Mouse (Mus musculus) spleen, adult 2 months (tissue): ENCODE measurements at regions not wholly inside any gene's neighbourhood (a gene's known extent, or its start where the extent isn't known, plus 50 kb on each side); places are given as distances from the start of the nearest gene placed in this dataset.
"Not testable (repeated sequence)": the region's sequence is repeated elsewhere in the genome, so short reads cannot be mapped to it uniquely, and the experiment has no call there.

ENCODE experiments used
- DNase-seq, 2 experiments: peaks; one replicate each; pipeline versions ENCODE4 v3.0.0 to v3.0.0-alpha.2; 2012 to 2021; ENCODE audit warnings: low spot score in 2 of 2, low read depth in 1 of 2
- H3K27ac ChIP-seq: fragments of 200-500 bp; 2 replicates; pipeline ENCODE4 v1.5.1; 2012; ENCODE audit warnings: low read length, inconsistent platforms; ENCODE audit not compliant: insufficient read depth
- H3K27me3 ChIP-seq: fragments of 200-500 bp; 2 replicates; pipeline ENCODE4 v1.6.1; 2012; ENCODE audit warnings: mild to moderate bottlenecking, moderate library complexity, low read length, inconsistent platforms; ENCODE audit not compliant: control insufficient read depth, insufficient read depth
- H3K36me3 ChIP-seq: fragments of 200-500 bp; 2 replicates; pipeline ENCODE4 v1.6.1; 2012; ENCODE audit warnings: mild to moderate bottlenecking, low read length, inconsistent platforms; ENCODE audit not compliant: control insufficient read depth, insufficient read depth
- H3K4me1 ChIP-seq: fragments of 200-500 bp; 2 replicates; pipeline ENCODE4 v1.6.1; 2011; ENCODE audit warnings: inconsistent platforms; ENCODE audit not compliant: control insufficient read depth, insufficient read depth, insufficient read length
- H3K4me3 ChIP-seq: fragments of 200-500 bp; 2 replicates; pipeline ENCODE4 v1.5.1; 2011; ENCODE audit warnings: mild to moderate bottlenecking, inconsistent platforms; ENCODE audit not compliant: insufficient read depth, insufficient read length; ENCODE audit errors: extremely low read depth
- CTCF ChIP-seq: fragments of 200-500 bp; IDR thresholded peaks from 2 replicates; pipeline ENCODE4 v1.5.1; 2011; ENCODE audit warnings: mild to moderate bottlenecking, inconsistent platforms; ENCODE audit not compliant: insufficient read depth, insufficient read length, insufficient replicate concordance; ENCODE audit errors: extremely low read depth
- POLR2A ChIP-seq: fragments of 200-500 bp; IDR thresholded peaks from 2 replicates; pipeline ENCODE4 v1.6.1; 2011; ENCODE audit warnings: low read depth, low read length, inconsistent platforms
- WGBS: fragments of 180-500 bp; shearing (Covaris S2); methylation state at CpG from one replicate; pipeline ENCODE4 v1.1.7; 2018; 5-methylcytosine and 5-hydroxymethylcytosine counted together

DNA sequence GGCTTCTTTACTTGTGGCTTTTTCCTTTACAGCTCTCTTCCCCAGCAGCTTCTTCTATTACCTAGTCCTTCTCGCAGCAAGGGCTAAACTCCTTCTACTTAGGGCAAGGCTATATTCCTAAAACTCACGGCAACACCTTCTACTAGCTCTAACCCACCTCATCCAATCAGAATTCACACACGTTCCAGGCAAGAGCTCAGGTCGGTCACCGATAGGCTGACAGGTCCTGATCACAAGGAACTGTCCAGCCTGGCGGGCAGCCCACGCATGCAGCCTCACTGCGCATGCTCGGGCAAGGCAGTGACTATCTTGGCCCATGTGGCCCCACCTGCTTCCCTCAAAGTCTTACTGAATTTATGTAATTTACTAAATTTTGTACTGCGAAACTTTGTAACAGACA is 466.4 kb downstream of the Isl1 start:
- no peaks in the 10 kb centered on the region for H3K4me1 ChIP-seq
- no peak overlapping the region for H3K27ac ChIP-seq
- DNase-seq = no peak
- no peak for TF ChIP-seq CTCF
- no peak for TF ChIP-seq POLR2A
- 80% methylated on average over 10 of the region's 10 CpGs for WGBS
- H3K27me3 ChIP-seq = no peaks in the 10 kb centered on the region
- no peak overlapping the region for H3K4me3 ChIP-seq
- H3K36me3 ChIP-seq = no peaks in the 10 kb centered on the region

DNA sequence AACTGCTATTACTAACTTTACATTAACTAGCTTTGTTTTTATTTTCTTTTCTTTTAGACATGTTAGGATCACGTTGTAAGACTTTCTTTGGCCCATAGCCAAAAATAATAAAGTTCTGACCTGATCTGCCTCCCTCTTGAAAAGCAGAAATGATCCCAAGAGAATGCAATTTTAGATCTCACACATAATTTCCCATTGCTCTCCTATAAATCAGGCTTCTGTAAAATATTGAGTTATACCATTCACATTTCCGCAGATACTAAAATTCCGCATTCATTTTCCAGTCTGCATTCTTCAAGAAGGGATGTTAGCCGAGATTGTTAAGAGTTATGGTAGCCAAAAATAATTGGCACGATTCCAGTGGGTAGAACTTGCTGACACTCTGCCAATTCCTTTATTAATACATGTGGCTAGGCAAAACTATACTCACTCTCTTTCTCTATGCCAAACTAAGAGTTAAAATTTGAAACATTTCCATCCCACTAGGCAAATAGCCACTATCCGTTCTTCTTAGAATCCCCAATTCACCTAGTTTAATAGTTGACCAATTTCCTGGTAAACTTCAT is 473.2 kb downstream of the Isl1 start:
- TF ChIP-seq POLR2A (no peak), CTCF (no peak)
- 72% methylated on average over 6 of the region's 6 CpGs for WGBS
- DNase-seq = no peak

DNA sequence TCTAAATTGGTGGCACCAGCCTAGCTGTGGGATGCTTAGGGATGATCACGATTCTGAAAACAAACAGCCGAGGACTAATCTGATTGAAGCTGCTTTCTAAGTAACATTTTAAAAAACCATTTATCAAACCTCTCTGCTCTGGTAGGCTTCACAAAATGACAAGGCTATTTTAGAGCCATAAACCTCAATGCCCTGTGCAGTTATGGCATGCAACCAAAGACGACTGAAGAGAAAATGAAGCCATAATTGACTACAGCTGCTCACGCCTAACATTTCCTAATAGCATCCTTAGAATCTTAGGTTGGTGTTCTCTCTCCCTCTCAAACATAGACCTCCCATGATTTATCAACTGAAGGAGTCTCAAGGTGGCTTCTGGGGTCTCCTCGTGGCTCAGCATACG is 484.3 kb downstream of the Isl1 start:
- TF ChIP-seq CTCF = no peak
- no peak for TF ChIP-seq POLR2A
- Histone ChIP-seq H3K4me3 (no peak overlapping the region), H3K27me3 (no peaks in the 10 kb centered on the region), H3K36me3 (no peaks in the 10 kb centered on the region), H3K4me1 (no peaks in the 10 kb centered on the region), H3K27ac (no peak overlapping the region)
- no peak for DNase-seq
- 81% methylated on average over 6 of the region's 6 CpGs for WGBS

More for the DNA sequence above, 473.2 kb downstream of the Isl1 start:
- H3K27me3 ChIP-seq = no peaks in the 10 kb centered on the region
- no peaks in the 10 kb centered on the region for H3K36me3 ChIP-seq
- no peaks in the 10 kb centered on the region for H3K4me1 ChIP-seq
- H3K4me3 ChIP-seq = no peak overlapping the region
- no peak overlapping the region for H3K27ac ChIP-seq

DNA sequence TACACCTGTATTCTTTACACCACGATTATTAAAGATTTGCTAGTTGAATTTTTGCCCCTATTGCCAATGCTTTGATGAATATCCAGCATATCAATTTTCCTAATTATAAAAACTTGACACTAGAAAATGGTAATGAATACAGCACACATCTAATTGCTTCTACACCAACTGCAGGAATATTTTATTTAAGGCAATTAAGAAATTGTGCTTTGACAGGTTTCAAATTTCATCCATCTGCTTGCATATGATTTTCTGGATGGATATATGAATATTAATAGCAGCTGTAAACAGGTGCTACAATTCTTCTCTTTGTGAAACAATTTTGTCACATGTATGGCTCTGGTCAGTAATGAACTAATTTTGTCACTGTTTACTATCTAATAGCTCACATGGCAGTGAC is 487.0 kb downstream of the Isl1 start:
- no peaks in the 10 kb centered on the region for H3K4me1 ChIP-seq
- no peak for DNase-seq
- H3K36me3 ChIP-seq = no peaks in the 10 kb centered on the region
- H3K27ac ChIP-seq = no peak overlapping the region
- H3K27me3 ChIP-seq = no peaks in the 10 kb centered on the region
- H3K4me3 ChIP-seq = no peak overlapping the region
- whole genome bisulfite sequencing = 41% methylated on average over 1 of the region's 1 CpGs
- TF ChIP-seq CTCF = no peak
- no peak for TF ChIP-seq POLR2A

DNA sequence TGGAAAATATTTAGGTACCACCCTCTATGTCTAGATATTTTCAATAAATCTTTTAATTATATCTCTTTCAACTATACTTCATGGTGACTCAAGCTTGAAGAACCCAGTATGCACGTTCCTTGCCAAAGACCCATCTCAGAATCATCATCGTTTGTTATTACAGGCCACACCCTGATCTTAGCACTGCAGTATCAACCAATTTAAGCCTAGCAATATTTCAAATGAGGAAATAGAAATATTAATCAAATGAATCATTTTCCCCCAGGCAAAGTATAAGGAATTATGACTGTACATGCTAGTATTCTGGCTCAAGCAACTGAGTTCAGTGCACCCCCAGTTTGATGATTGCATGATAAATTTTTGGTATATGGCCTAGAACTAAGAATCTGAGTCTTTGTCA is 495.3 kb downstream of the Isl1 start:
- Histone ChIP-seq H3K36me3 (no peaks in the 10 kb centered on the region), H3K27ac (no peak overlapping the region), H3K4me3 (no peak overlapping the region), H3K27me3 (no peaks in the 10 kb centered on the region), H3K4me1 (no peaks in the 10 kb centered on the region)
- WGBS = 81% methylated on average over 2 of the region's 2 CpGs
- DNase-seq = no peak
- no peak for TF ChIP-seq POLR2A
- no peak for TF ChIP-seq CTCF

DNA sequence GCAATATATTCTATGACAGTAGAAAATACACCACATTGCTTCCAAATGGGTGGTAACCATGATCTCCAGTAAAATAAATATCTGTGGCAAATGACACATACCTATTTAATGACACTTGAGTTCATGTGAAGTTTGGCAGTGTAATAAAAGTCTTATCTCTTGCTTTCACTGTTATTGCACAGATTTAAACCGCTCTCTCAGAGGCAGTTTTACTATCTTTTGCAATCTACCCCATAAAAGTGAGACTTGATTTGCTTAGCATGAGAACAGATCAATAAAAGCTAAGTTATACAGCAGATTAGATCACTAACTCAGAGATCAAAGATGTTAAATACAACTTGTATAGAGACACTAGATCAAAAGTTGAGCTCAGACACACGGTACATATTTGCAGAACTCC is 510.2 kb downstream of the Isl1 start:
- Histone ChIP-seq H3K27me3 (no peaks in the 10 kb centered on the region), H3K27ac (no peak overlapping the region), H3K4me3 (no peak overlapping the region), H3K4me1 (no peaks in the 10 kb centered on the region), H3K36me3 (no peaks in the 10 kb centered on the region)
- DNase-seq = no peak
- TF ChIP-seq POLR2A = no peak
- TF ChIP-seq CTCF = no peak
- 70% methylated on average over 2 of the region's 2 CpGs for whole genome bisulfite sequencing

DNA sequence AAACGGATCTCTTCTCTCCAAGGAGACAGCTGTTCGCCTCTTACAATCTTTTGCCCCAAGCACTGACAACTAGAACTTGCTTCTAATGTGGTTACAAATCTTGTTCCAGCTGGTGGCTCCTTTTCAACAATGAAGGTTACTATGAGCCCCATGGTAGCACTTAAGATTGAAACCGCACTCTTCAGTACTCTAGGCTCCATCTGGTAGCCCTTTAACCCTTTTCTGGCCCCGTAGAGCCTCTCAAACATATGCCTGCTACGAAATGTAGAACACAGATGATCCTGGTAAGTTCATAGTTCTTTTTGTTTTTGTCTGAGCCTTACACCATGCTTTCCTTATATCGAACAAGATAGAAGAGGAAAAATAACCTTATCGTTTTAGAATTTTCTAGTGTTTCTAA is 558.2 kb downstream of the Isl1 start:
- WGBS = 74% methylated on average over 7 of the region's 7 CpGs
- TF ChIP-seq CTCF = no peak
- H3K27ac ChIP-seq = no peak overlapping the region
- H3K4me1 ChIP-seq = no peaks in the 10 kb centered on the region
- DNase-seq = no peak
- no peak overlapping the region for H3K4me3 ChIP-seq
- H3K27me3 ChIP-seq = no peaks in the 10 kb centered on the region
- H3K36me3 ChIP-seq = no peaks in the 10 kb centered on the region

DNA sequence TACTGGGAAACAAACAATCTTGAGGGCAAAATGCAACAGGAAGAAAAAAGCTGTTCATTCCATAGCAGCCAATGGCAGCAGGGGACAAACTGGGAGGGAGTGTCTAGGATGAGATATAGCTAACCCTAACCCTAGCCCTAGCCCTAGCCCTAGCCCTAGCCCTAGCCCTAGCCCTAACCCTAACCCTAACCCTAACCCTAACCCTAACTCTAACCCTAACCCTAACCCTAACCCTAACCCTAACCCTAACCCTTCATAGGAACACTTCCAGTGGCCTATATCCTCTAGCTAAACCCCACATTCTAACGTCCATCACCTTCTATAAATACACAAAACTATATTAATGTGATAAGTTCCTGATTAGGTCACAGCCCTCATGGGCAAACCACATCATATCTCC is 567.4 kb downstream of the Isl1 start:
- not testable (repeated sequence) for H3K27me3 ChIP-seq, H3K36me3 ChIP-seq, H3K27ac ChIP-seq, DNase-seq, H3K4me3 ChIP-seq, H3K4me1 ChIP-seq
- 70% methylated on average over 1 of the region's 1 CpGs for WGBS
